Mouse (Mus musculus) E14TG2a.4 (cell line): ENCODE results near the gene Chd9.

Experiments used
- H3K27me3 ChIP-seq: 2 replicates; pipeline ENCODE4 v1.6.1; 2014; ENCODE audit warnings: low read length, control low read depth; ENCODE audit not compliant: insufficient read depth
- H3K36me3 ChIP-seq: 2 replicates; pipeline ENCODE4 v1.6.1; 2014; ENCODE audit warnings: low read length, control low read depth; ENCODE audit not compliant: insufficient read depth
- H3K4me1 ChIP-seq: replicated peaks from 2 replicates; pipeline ENCODE4 v1.6.1; 2014; ENCODE audit warnings: low read depth, low read length, control low read depth
- H3K4me3 ChIP-seq: replicated peaks from 2 replicates; pipeline ENCODE4 v1.5.1; 2014; ENCODE audit warnings: mild to moderate bottlenecking, low read length
- H3K9me3 ChIP-seq: 2 replicates; pipeline ENCODE4 v1.6.1; 2014; ENCODE audit warnings: low read length, control low read depth
- CTCF ChIP-seq: conservative IDR thresholded peaks from 2 replicates; pipeline ENCODE4 v1.5.1; 2014; ENCODE audit warnings: low read length
- NANOG ChIP-seq: IDR thresholded peaks from 2 replicates; pipeline ENCODE4 v1.6.1; 2014; ENCODE audit warnings: borderline replicate concordance, low read length, mixed read lengths
- POU5F1 ChIP-seq: IDR thresholded peaks from 2 replicates; pipeline ENCODE4 v1.6.1; 2014; ENCODE audit warnings: low read length, borderline replicate concordance

Chd9 gene

GRCm38 (mm10) chr8:90871375-90872080, 43.4 kb downstream of the Chd9 start:
- Histone ChIP-seq H3K4me3 (no peak overlapping the region), H3K36me3 (peaks cover 12% of the 10 kb centered on the region), H3K27me3 (peaks cover 10% of the 10 kb centered on the region; the same call in 1 of the 2 replicates), H3K4me1 (peaks cover 76% of the 10 kb centered on the region), H3K9me3 (no peaks in the 10 kb centered on the region)
- TF ChIP-seq POU5F1 (no peak), CTCF (no peak), NANOG (no peak)

- Histone ChIP-seq H3K9me3 (no peaks in the 10 kb centered on the region), H3K4me3 (no peak overlapping the region), H3K27me3 (peaks cover 10% of the 10 kb centered on the region; the same call in 1 of the 2 replicates), H3K36me3 (peaks cover 12% of the 10 kb centered on the region), H3K4me1 (peaks cover 79% of the 10 kb centered on the region)
- no peak for TF ChIP-seq NANOG
- no peak for TF ChIP-seq POU5F1
- TF ChIP-seq CTCF = no peak
These were observed 44.9 kb downstream of the Chd9 start for GRCm38 (mm10) chr8:90873051-90873450.

GRCm38 (mm10) chr8:90876213-90876721, 48.1 kb downstream of the Chd9 start:
- Histone ChIP-seq H3K4me3 (peak overlapping the region; percentile 78), H3K36me3 (peaks cover 12% of the 10 kb centered on the region), H3K9me3 (no peaks in the 10 kb centered on the region), H3K4me1 (peaks cover 78% of the 10 kb centered on the region), H3K27me3 (0 out of 2 replicates have a peak, but pooled peaks cover 3% of the 10 kb centered on the region)
- TF ChIP-seq CTCF (no peak), POU5F1 (no peak), NANOG (no peak)

GRCm38 (mm10) chr8:90876722-90877429, 48.7 kb downstream of the Chd9 start:
- peaks cover 9% of the 10 kb centered on the region for H3K36me3 ChIP-seq
- peak overlapping the region; percentile 78 for H3K4me3 ChIP-seq
- H3K4me1 ChIP-seq = peaks cover 78% of the 10 kb centered on the region
- TF ChIP-seq NANOG (no peak), CTCF (no peak), POU5F1 (no peak)
- 0 out of 2 replicates have a peak, but pooled peaks cover 3% of the 10 kb centered on the region for H3K27me3 ChIP-seq
- H3K9me3 ChIP-seq = no peaks in the 10 kb centered on the region

- Histone ChIP-seq H3K9me3 (no peaks in the 10 kb centered on the region), H3K27me3 (0 out of 2 replicates have a peak, but pooled peaks cover 3% of the 10 kb centered on the region), H3K4me1 (peaks cover 81% of the 10 kb centered on the region), H3K4me3 (peak overlapping the region; percentile 78), H3K36me3 (peaks cover 6% of the 10 kb centered on the region)
- TF ChIP-seq CTCF = no peak
- TF ChIP-seq NANOG = no peak
- TF ChIP-seq POU5F1 = no peak
These were observed 49.4 kb downstream of the Chd9 start for GRCm38 (mm10) chr8:90877430-90877975.

- TF ChIP-seq NANOG (no peak), CTCF (no peak), POU5F1 (no peak)
- peaks cover 83% of the 10 kb centered on the region for H3K4me1 ChIP-seq
- H3K27me3 ChIP-seq = no peaks in the 10 kb centered on the region
- no peak overlapping the region for H3K4me3 ChIP-seq
- H3K9me3 ChIP-seq = no peaks in the 10 kb centered on the region
- no peaks in the 10 kb centered on the region for H3K36me3 ChIP-seq
These were observed 50.4 kb downstream of the Chd9 start for GRCm38 (mm10) chr8:90878551-90878950.

GRCm38 (mm10) chr8:90880041-90880440, 51.9 kb downstream of the Chd9 start:
- Histone ChIP-seq H3K27me3 (no peaks in the 10 kb centered on the region), H3K4me3 (no peak overlapping the region), H3K4me1 (peaks cover 85% of the 10 kb centered on the region), H3K9me3 (no peaks in the 10 kb centered on the region), H3K36me3 (no peaks in the 10 kb centered on the region)
- no peak for TF ChIP-seq CTCF
- no peak for TF ChIP-seq NANOG
- no peak for TF ChIP-seq POU5F1

GRCm38 (mm10) chr8:90881181-90881580, 53.0 kb downstream of the Chd9 start:
- Histone ChIP-seq H3K36me3 (no peaks in the 10 kb centered on the region), H3K9me3 (no peaks in the 10 kb centered on the region), H3K4me1 (peaks cover 79% of the 10 kb centered on the region), H3K27me3 (no peaks in the 10 kb centered on the region), H3K4me3 (peak overlapping the region; percentile 43; the same call in 1 of the 2 replicates)
- TF ChIP-seq POU5F1 (no peak), NANOG (no peak), CTCF (no peak)
